Mouse (Mus musculus) megakaryocyte, embryonic 14.5 days (primary cell): ENCODE results near the gene Picalm.

Experiments
- FLI1 ChIP-seq: IDR thresholded peaks from 2 replicates; pipeline ENCODE4 v1.6.1; 2012; ENCODE audit warnings: low read length, inconsistent platforms, mixed read lengths
- GATA1 ChIP-seq: IDR thresholded peaks from 3 replicates; pipeline ENCODE4 v1.6.1; 2012; ENCODE audit warnings: mixed read lengths, low read length, inconsistent platforms, borderline replicate concordance

GRCm38 (mm10) chr7:90116100-90116499 lies 13.9 kb upstream of the Picalm start:
- TF ChIP-seq GATA1 (no peak), FLI1 (no peak)
